Mouse (Mus musculus): ENCODE measurements around the gene Rtn1. TPM values are rescaled to one million over a fixed set of nuclear protein-coding genes. Genes with fewer than 3 reads are reported as not detected.

Gene Rtn1
- 1 to 10 TPM; 2.8 to 4.6 TPM for total RNA-seq (2021)
- long read RNA-seq, experiment 1, partial matches to known transcripts: 1 of 4 reads
- long read RNA-seq, experiment 1, other reads (novel, unspliced or antisense): 0 of 4 reads
- long read RNA-seq, experiment 2, partial matches to known transcripts: 0 of 1 reads
- long read RNA-seq, experiment 2, other reads (novel, unspliced or antisense): 0 of 1 reads

DNA sequence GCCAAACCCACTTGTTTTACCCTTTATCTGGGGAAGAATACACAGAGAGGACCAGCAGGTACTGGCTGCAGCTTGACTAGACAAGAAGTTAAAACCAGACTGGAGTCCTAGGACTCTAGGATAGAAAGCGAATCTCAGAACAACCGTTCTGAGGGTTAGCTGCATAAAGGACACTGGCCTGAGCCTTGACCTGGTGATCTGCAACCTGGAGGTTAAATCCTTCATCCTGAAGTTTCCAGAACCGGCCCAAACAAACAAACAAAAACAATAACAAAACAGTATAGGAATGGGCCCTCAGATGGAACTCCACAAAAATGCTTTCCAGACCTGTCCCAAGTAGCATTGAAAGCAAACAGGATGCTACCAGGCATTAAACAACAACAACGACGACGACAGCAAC lies at the start of gene Rtn1:
Rtn1 (minus strand) TSS at position 101 of the 400 bp plus-strand sequence.
- no peak for DNase-seq

- no peak for DNase-seq
Observed at GRCm38 (mm10) chr12:72453941-72454340, 45.1 kb upstream of the Rtn1 start.

DNA sequence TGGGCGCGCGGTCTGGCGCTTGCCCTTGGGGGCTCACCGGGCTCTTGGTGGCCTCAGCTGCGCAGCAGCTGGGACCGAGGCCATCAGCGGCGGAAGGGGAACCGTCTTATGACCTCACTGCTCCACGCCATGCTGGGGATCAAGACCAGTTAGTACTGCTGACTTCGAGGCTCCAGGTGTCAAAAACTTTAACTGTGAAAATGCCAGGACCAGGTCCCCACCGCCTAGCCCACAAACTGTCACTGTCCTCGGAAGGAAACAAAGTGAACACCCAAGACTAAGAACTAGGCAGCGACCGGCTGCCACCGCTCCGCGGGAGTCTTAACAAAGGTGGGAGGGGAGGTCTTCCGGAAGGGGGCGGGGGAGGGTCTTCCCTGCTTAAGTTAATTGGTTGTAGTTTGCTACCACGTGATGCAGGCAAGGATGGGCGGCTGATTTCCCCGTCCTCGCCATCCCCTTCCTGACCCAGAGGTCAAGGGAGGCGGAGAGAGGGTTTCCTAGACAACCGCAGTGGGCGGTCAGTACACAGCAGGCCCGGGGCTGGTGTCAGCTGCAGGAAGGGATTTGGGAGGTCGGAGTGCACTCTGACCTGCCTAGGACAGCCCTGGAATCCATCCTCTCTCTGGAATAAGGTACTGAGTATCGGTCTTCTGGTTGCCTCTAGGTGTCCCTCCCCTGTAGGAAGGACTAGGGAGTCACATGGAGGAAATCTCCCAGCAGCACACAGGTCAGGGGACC lies 33.2 kb upstream of the Rtn1 start, which contains the start of gene Lrrc9:
Lrrc9 (plus strand) TSS at position 28 of the 738 bp plus-strand sequence.
- peak; percentile 67 to 85 for DNase-seq

DNA sequence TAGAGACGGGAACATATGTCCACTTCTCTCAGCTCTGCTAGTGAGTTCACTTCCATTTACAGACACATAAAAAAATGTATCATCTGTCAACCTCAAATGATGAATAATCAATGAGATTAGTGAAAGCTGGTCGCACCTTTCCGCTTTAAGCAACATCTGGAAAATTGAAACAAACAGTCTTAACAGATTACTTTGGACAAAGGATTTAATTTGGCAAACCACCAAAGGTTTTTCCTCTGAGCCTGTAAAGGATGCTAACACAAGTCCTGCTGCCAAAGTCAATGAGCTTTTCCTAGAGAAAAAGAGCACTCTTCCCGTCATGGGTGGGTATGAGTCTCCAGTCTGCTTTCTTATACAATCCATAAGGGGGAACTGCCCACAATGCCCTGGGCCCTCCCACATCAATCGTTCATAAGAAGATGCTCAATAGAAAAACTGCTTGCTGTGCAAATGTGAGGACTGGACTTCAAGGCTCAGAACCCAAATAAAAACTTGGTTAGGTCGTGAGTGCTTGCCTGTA lies 30.2 kb upstream of the Rtn1 start:
- DNase-seq: peak; percentile 31 to 60

- no peak for DNase-seq
Observed at GRCm38 (mm10) chr12:72437676-72438341, 29.0 kb upstream of the Rtn1 start.

GRCm38 (mm10) chr12:72433241-72433865 lies 24.5 kb upstream of the Rtn1 start:
- DNase-seq: peak in 1 of 2 experiments; percentile 38

- DNase-seq: no peak
Observed at GRCm38 (mm10) chr12:72432209-72432608, 23.4 kb upstream of the Rtn1 start.

DNA sequence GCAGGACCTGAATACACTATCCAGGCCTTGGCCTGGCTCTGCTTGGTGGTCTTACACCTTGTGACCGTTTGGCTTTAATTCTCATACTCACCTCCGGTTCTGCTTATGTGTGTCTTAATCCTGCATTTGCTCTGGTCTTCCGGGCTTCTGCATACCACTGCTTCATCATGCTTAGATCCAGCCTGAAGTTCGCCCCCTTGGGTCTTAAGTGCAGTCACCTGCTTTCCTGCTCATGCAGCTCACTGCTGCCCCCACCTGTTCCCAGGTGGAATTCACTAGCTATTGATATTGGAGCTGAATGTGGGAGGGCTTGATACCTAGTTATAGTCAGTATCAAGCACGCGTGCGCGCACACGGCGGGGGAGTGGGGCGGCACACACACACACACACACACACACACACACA lies 18.9 kb upstream of the Rtn1 start:
- peak; percentile 55 to 78 for DNase-seq

DNA sequence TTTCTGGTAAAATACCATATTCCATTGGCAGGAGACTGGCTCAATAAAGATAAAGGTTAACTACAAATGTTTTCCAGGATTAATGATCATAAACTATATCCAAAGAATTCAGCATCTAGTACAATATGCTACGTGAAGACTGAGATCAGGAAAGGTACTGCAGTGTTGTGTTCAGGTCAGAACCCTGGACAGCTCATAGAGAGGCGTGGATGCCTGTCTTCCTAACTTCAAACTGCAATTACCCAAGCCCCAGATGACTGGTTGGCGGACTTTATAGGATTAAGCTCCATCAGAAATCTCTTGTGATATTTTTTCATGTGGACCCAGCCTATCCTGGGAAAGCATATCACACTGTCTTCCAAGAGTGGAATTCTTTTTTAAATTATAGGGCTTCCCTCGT lies 13.8 kb upstream of the Rtn1 start:
- DNase-seq: no peak

DNA sequence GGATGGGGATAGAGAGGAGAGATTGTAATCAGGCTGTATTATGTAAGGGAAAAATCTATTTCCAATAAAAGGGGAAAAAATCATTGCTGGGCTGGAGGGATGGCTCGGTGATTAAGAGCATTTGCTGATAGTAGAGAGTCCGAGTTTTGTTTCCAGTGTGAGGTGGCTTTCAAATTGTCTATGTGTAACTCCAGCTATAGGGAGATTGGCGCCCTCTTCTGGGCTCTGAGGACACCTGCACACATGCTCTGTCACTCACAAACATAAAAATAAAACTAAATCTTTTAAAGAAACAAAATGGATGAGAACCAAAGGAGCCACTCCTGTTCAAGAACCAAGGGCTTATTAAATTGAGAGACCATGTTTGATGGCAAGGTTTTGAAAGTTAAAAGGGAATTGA lies 8.9 kb upstream of the Rtn1 start:
- DNase-seq: peak in 1 of 2 experiments; percentile 16

- peak; percentile 70 to 71 for DNase-seq
Observed at GRCm38 (mm10) chr12:72408111-72408891, 553 bp downstream of the Rtn1 start.

- no peak for DNase-seq
Observed at GRCm38 (mm10) chr12:72407721-72408110, 1.1 kb downstream of the Rtn1 start.

- peak in 1 of 2 experiments; percentile 7 for DNase-seq
Observed at GRCm38 (mm10) chr12:72407146-72407545, 1.7 kb downstream of the Rtn1 start.

DNA sequence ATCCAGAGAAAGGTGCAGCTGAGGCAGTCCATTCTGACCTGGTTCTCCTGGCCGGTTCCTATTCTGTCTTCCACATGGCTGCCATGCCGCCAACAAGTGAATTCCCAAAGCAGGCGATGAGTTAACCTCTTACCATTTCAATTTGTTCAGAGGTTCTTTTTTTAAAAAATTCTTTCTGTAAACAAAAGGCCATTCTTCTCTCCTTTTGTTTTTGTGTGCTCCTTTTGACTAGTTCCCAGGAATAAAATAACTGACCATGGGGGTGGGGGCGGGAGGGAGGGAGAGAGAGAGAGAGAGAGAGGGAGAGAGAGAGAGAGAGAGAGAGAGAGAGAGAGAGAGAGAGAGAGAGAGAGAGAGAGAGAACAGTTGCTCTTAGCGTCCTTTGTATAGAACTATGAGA lies 3.8 kb downstream of the Rtn1 start:
- no peak for DNase-seq

DNA sequence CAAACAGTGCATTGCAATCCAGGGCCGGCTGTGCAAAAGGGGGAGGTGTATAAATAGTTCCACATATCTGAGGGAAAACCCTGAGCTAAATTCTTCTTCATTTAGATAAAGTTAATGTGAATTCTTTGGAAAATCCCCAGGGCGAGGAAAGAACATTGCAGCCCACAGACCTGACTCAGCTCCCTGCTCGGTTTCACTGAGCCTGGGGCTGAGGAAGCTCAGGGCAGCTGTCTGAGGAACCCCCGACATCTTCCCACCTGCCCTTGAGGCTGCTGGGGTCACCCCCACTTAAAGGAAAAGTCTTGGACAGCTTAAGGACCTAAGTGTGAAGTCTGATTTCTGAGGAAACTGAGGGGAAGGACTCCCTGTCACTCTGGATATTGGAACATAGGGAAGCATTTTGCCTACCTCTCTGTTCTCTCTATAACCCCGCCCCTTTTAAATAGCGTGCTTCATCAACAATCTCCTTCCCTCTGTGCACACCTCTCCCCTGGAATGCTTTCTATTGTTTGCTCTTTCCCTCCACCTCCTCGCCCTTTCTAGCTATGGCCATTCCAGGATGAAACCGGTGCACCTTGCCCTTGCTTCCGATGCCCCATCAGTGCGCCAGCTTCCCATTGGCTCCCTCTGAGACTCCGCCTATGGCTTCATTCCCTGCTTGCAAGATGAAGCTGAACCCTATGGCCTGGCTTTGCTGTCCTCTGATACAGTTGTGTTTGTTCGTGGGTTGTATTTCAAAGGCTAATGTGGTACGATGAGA lies 15.6 kb downstream of the Rtn1 start:
- DNase-seq: no peak

- DNase-seq: no peak
Observed at GRCm38 (mm10) chr12:72390346-72390745, 18.5 kb downstream of the Rtn1 start.

DNA sequence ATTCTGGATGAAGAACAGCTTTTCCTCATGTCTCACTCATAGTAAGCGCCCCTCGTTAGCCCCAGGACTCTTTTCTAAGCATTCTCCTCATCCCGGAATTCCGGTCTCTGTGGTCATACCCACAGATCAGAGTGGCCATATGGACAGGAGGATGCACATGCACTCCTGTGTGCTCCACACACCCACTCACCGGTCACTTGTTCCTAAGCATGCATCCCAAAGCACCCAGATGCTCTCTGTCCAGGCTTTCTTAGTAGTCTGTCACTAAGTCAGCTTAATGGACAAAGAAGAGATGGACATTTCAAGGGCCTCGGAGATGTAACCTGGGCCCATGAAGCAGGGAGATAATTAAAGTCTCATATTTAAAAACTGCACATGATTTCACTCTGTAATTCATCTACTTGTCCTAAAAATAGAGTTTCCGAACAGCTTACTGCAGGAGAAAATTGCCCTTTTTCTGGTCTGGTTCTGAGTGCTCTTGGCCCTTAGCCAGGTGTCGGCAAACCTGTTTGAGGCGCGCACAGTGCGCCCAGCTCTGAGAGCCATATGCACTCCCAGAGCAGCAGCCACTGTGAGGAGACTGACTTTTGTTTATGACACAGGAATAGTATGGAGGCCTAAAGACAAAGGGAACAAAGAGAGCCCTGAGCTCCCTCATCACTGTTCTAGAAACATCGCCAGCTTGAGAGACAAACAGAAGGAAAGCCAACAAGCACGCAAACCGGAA lies 19.3 kb downstream of the Rtn1 start:
- DNase-seq: no peak

- DNase-seq: no peak
Observed at GRCm38 (mm10) chr12:72388835-72389234, 20.0 kb downstream of the Rtn1 start.

DNA sequence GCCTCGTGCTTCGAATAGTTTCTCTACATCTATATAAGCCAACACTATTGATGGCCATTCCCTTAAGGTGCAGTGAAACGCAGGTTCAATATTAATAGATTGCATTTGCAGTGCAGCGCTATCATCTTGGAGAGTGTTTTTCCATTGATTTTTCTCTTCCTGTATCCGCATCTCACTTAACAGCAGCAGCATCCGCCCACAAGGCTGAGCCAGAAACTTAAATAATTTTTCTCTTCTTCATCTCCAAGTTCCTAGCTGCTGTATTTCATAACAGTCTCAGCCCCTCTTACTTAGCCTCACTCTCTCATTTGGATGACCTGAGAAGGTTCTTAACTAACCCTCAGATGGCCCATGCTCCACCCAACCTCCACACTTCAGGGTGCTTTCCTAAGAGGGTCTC lies 20.7 kb downstream of the Rtn1 start:
- no peak for DNase-seq

DNA sequence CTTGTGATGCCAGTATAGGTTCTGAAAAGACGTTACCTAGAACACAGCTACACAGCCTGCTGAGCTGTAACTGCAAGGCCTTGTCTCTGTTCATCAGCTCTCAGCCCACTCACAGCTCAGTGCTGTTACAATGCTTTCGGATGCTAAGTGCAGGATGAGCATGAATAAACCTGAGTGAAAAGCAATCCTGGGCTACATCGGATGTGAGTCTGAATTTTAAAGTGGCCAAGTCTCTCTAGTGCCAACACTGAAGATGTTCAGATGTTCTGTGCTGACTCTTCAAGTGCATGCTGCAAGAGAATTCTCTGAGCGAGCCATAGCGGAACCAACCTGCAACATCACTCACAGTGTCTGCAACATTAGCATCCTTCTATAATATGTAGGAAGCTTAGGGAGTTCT lies 32.5 kb downstream of the Rtn1 start:
- no peak for DNase-seq
